Mouse (Mus musculus) ES-Bruce4 (cell line): ENCODE measurements at regions not wholly inside any gene's neighbourhood (a gene's known extent, or its start where the extent isn't known, plus 50 kb on each side); places are given as distances from the start of the nearest gene placed in this dataset.

Experiments used
- H3K27ac ChIP-seq: 2 replicates; pipeline ENCODE4 v1.5.1; 2012; ENCODE audit warnings: low read length, inconsistent platforms; ENCODE audit not compliant: insufficient read depth
- H3K27me3 ChIP-seq: 2 replicates; pipeline ENCODE4 v1.6.1; 2012; ENCODE audit warnings: mild to moderate bottlenecking, low read length, inconsistent platforms; ENCODE audit not compliant: control insufficient read depth, poor library complexity, insufficient read depth, severe bottlenecking
- H3K36me3 ChIP-seq: 2 replicates; pipeline ENCODE4 v1.6.1; 2012; ENCODE audit warnings: inconsistent platforms, mild to moderate bottlenecking, low read length, moderate library complexity; ENCODE audit not compliant: control insufficient read depth, poor library complexity, insufficient read depth, severe bottlenecking
- H3K4me1 ChIP-seq: one replicate; pipeline ENCODE4 v1.8.1; 2011; ENCODE audit warnings: low read length; ENCODE audit not compliant: control insufficient read depth, insufficient read depth
- H3K4me3 ChIP-seq: 2 replicates; pipeline ENCODE4 v1.5.1; 2011; ENCODE audit warnings: low read depth, mild to moderate bottlenecking, low read length
- H3K9ac ChIP-seq: 2 replicates; pipeline ENCODE4 v1.6.1; 2012; ENCODE audit warnings: low read depth, mild to moderate bottlenecking, inconsistent platforms; ENCODE audit not compliant: poor library complexity, severe bottlenecking
- H3K9me3 ChIP-seq: replicated peaks from 2 replicates; pipeline ENCODE4 v1.6.1; 2012; ENCODE audit warnings: mild to moderate bottlenecking, low read length, inconsistent platforms; ENCODE audit not compliant: control insufficient read depth, poor library complexity, insufficient read depth, severe bottlenecking
- CTCF ChIP-seq: IDR thresholded peaks from one replicate; pipeline ENCODE4 v1.8.1; 2011; ENCODE audit warnings: low read depth, low read length
- EP300 ChIP-seq: IDR thresholded peaks from 2 replicates; pipeline ENCODE4 v1.6.1; 2011; ENCODE audit warnings: low read depth, low read length; ENCODE audit not compliant: insufficient read depth
- POLR2A ChIP-seq: IDR thresholded peaks from one replicate; pipeline ENCODE4 v1.8.1; 2011; ENCODE audit warnings: low read length; ENCODE audit not compliant: insufficient read depth

DNA sequence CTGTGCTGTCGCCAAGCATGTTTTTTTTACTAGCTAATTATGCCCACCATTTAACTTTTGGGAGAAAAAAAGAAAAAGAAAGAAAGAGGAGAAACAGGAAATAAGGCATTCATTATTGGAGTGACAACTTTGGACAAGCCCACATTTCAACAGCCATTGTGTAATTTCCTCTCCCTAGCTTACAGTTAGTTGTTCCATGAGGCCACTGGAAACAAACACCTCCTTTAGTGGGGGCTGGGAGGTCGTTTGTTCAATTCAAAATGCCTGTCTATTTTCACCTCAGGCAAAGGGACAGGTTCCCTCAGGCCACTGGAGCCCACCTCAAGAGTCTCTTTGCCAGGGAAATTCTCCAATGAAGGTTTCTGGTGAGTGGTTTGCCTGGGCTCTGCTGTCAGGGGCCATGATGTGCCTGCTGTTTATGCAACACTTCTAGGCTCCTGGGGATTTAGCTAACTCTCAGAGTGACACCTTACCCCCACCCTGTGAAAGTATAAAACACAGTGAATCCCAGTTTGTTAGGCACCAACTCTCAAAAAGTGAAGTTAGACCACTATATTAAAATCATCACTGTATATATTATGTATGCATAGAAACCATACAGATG, 51.1 kb upstream of the Lmo2 start:
- Histone ChIP-seq H3K27ac (no peak overlapping the region), H3K4me3 (no peak overlapping the region), H3K9me3 (no peaks in the 10 kb centered on the region), H3K9ac (no peak overlapping the region), H3K27me3 (no peaks in the 10 kb centered on the region), H3K36me3 (no peaks in the 10 kb centered on the region), H3K4me1 (no peaks in the 10 kb centered on the region)
- TF ChIP-seq CTCF (no peak), EP300 (no peak), POLR2A (no peak)
